Mouse (Mus musculus): ENCODE measurements around the gene Ciz1. TPM values are rescaled to one million over a fixed set of nuclear protein-coding genes. Genes with fewer than 3 reads are reported as not detected.

Ciz1 gene
- polyA plus RNA-seq, 1 experiment, result 164 TPM

GRCm38 (mm10) chr2:32375317-32375940, 23.3 kb downstream of the Ciz1 start:
- peak in 1 of 2 experiments; percentile 56 for DNase-seq (ENCODE audit: extremely low spot score in 1 of 2, low spot score in 1 of 2)

DNA sequence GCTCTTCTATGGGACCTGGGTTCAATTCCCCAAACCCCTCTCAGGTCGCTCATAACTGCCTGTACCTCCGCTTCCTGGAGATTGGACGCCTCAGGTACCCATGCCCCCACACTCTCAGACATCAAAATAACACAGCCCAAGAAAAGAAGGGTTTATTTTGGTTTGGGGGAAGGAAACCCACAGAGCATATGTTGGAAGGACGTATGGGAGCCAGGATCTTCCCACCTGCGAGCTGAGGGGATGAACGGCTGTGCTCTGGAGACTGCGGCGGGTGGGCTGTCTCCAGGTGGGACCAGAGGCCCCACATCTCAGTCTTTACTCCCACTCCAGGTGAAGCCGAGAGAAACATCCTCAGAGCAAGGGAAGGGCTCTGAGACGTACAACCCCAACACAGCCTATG, 24.8 kb downstream of the Ciz1 start:
- peak in 1 of 2 experiments; percentile 63 for DNase-seq (ENCODE audit: extremely low spot score in 1 of 2, low spot score in 1 of 2)

DNA sequence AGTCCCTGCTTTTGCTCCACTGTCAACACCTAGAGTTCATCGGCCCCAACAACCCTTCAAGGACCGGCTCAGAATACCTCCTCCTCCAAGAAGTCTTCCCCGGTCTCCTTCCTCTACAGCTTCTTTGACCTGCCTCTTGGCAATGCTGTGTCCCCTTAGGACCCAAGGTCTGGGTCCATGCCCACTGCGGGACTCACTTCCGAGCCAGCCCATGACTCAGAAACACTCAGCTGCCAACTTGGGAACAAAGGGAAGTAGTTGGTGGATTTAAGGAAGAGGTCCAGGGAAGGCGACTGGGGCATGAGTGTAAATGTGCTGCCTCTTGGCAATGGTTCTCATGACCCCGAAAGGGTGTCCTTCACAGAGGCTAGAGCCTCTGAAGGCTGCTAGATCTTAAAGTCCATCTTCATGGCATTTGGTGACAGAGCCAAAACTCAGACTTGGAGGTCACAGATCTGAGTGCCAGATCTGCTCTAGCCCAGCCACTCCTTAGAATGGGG, 27.9 kb downstream of the Ciz1 start:
- no peak for DNase-seq (ENCODE audit: extremely low spot score in 1 of 2, low spot score in 1 of 2)

GRCm38 (mm10) chr2:32381141-32381774, 29.1 kb downstream of the Ciz1 start:
- DNase-seq (ENCODE audit: extremely low spot score in 1 of 2, low spot score in 1 of 2), result peak in 1 of 2 experiments; percentile 52

DNA sequence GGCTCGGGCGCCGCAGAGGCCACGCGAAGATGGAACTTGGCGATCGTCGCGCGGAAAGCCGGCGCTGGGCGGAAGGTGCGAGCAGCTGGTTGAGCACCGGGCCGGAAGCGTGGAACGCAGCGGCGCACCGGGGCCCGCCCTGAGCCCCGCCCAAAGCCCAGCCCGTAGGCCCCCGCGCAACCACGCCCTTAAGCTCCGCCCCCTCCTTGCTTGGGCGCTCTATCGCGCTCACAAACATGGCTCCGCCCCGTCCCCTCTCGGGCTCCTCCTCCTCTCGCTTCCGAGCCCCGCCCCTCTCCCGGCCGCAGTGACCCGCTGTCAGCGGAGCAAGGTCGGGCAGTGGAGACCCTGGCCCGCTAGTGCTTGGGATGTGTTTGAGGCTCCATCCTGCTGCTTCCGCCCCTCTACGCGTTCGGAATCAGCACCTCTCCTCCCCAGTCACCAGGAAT, 29.7 kb downstream of the Ciz1 start, which contains the start of gene 1110008P14Rik:
1110008P14Rik (minus strand) TSS at position 164 of the 449 bp plus-strand sequence.
- peak; percentile 85 to 95 for DNase-seq (ENCODE audit: extremely low spot score in 1 of 2, low spot score in 1 of 2)

DNA sequence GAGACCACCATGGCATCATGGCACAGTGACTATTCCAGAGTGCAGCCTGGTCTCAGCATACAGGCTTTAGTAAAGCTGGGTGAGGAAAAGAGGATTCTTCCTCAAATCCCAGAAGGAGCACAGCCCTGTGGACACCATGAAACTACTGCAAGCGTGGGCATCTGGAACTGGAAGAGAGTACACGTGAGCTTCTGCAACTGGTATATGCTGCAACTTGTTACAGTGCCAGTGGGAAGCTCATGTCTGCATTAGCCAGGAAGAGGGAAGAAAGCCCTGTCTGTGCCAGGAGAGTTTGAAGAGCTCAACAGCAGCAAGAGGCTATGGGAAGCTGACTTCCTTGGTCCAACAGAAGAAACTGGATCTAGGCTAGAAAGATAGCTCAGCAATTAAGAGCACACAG, 30.6 kb downstream of the Ciz1 start:
- peak in 1 of 2 experiments; percentile 47 for DNase-seq (ENCODE audit: extremely low spot score in 1 of 2, low spot score in 1 of 2)

- DNase-seq (ENCODE audit: extremely low spot score in 1 of 2, low spot score in 1 of 2), result no peak
These were observed 35.8 kb downstream of the Ciz1 start, which contains the start of gene Lcn2 for GRCm38 (mm10) chr2:32387706-32388490. Lcn2 (minus strand) TSS chr2:32388252.

GRCm38 (mm10) chr2:32389157-32389556, 37.0 kb downstream of the Ciz1 start:
- no peak for DNase-seq (ENCODE audit: extremely low spot score in 1 of 2, low spot score in 1 of 2)

DNA sequence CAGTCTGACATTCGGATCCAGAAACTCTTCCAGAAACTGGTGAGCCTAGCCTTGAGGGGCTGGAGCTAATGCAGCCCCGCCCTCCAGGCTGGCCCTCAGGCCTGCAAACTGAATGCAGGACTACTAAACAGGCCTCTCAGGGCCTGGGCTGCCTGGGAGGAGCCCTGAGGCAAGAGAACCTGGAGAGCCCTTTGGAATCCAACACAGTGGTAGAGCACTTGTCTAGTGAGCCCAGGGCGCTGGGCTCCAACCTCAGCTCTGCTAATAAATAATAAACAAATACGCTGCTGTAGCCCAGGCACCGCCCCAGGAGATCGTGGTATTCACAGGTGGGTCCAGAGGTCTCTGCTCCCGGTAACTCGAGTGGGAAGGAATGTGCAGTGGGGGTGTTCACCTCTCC, 38.7 kb downstream of the Ciz1 start:
- DNase-seq (ENCODE audit: extremely low spot score in 1 of 2, low spot score in 1 of 2), result no peak

GRCm38 (mm10) chr2:32392063-32392462, 39.9 kb downstream of the Ciz1 start:
- no peak for DNase-seq (ENCODE audit: extremely low spot score in 1 of 2, low spot score in 1 of 2)

- peak in 1 of 2 experiments; percentile 56 for DNase-seq (ENCODE audit: extremely low spot score in 1 of 2, low spot score in 1 of 2)
These were observed 42.8 kb downstream of the Ciz1 start for GRCm38 (mm10) chr2:32394973-32395372.

GRCm38 (mm10) chr2:32395484-32395945, 43.4 kb downstream of the Ciz1 start, which contains the start of gene Ptges2:
Ptges2 (plus strand) TSS chr2:32395896.
- peak; percentile 82 to 89 for DNase-seq (ENCODE audit: extremely low spot score in 1 of 2, low spot score in 1 of 2)

DNA sequence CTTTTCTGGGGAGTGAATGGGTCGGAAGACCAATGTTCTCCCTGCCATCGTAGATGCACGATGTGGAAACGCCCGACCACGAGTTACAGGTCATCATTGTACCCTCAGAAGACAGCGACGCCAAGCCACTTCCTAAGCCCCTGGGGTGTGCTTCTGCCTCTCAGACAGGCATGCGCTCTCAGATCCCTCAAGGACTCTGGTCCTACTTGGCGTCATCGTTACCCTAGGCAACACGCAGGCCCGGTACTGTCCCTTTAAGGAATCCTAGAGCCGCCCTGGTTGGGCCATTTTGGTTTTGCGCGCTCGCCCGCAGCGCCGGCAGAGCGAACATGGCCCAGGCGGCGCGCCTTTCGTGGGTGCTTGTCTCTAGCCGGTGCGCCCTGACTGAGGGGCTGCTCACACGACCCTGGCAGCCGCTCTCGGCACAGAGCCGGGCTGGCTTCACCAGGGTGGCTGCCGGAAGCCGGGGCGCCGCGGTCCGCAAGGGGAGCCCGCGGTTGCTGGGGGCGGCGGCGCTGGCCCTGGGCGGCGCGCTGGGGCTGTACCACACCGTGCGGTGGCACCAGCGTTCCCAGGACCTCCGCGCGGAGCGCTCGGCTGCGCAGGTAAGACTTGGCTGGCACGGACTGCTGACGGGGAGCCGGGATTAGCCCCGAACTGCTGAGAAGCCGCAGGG, 44.0 kb downstream of the Ciz1 start:
- DNase-seq (ENCODE audit: extremely low spot score in 1 of 2, low spot score in 1 of 2), result peak; percentile 93 to 95

GRCm38 (mm10) chr2:32396695-32397094, 44.6 kb downstream of the Ciz1 start:
- DNase-seq (ENCODE audit: extremely low spot score in 1 of 2, low spot score in 1 of 2), result no peak

DNA sequence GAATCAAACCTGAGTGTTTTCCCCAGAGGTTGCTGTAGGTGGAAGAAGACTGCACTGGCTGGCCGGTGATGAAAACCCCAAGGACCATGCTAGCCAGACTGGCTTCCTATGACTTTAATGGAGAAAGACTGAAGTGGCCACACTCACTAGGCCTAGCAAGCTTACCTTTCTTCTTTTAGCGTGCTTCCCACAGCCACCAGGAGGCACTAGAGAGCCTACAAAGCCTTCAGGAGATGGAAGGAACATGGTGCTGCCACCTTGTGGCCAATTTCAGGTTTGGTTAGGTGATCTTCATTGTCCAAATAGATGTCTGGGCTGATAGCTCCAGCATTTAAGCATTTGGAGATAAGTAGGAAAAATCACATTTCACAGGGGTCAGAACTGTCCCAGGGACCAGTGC, 52.5 kb downstream of the Ciz1 start:
- peak; percentile 91 to 100 for DNase-seq (ENCODE audit: extremely low spot score in 1 of 2, low spot score in 1 of 2)

GRCm38 (mm10) chr2:32407144-32407824, 55.2 kb downstream of the Ciz1 start:
- no peak for DNase-seq (ENCODE audit: extremely low spot score in 1 of 2, low spot score in 1 of 2)

DNA sequence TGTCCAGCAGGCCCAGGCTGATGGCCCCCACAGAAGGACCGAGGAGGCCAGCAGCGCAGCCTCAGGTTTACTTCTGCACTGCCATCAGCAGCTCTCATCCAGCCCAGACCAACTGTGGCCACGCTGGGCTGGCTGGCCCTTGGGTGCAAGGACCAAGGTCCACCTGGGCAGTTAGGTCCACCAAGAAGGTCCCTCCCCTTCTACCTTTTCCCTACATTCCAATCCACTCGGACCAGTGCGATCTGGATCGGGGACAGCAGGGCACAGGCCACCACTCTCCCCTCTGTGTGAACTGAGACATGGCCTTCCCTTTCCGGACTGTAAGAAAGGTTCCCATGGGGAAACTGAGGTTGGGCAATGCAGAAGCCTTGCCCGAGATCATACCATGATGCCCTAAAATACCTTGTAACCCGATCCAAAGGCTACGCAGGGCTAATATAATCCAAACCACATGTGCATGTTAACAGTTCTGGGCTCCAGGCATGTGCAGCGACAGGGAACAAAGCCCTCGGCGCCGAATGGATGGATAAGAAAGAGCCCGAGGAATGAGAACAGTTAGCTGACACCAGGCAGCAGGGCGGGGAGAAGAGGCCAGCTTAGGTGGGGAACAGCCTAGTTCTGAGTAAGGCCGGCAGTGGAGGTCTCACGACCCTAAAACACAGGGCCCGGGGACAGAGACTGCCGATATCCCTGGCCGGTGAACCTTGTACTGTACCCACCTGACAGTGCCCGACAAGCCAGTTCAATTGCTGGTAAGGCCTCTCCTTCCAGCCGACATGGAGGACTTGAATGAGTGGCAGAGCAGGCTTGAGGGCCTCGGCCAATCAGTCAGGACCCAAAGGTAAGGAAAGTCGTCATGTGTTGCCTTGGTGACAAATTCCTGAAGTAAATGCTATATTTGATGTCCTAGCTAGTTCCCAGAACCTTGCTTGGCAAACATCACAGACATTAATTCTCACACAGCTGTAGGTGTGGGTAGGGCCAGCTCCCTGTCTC, 56.6 kb downstream of the Ciz1 start:
- DNase-seq (ENCODE audit: extremely low spot score in 1 of 2, low spot score in 1 of 2), result no peak

DNA sequence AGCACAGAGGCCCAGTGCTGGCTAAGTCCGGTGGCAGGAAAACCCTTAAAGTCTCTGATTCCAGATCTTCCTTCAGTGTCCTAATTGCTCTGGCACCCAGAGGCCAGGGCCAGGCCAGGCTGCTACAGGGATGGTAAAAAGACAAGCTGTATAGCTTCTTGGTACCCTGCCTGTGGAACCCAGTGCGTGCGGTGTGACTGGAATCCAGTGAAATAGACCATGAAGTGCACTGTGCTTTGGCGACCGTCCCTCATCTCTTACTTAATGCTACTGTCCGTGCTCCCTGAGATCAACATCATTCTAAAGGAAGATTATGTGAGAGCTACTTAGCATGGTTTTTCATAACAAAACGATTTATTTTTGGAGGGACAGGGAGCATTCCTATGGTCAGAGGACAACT, 59.3 kb downstream of the Ciz1 start:
- no peak for DNase-seq (ENCODE audit: extremely low spot score in 1 of 2, low spot score in 1 of 2)
